Mouse (Mus musculus): ENCODE measurements around the gene Ust. TPM values are rescaled to one million over a fixed set of nuclear protein-coding genes. Genes with fewer than 3 reads are reported as not detected.

The Ust gene
- total RNA-seq, 2 experiments from 2014 or later, result 7.8 to 9.0 TPM

DNA sequence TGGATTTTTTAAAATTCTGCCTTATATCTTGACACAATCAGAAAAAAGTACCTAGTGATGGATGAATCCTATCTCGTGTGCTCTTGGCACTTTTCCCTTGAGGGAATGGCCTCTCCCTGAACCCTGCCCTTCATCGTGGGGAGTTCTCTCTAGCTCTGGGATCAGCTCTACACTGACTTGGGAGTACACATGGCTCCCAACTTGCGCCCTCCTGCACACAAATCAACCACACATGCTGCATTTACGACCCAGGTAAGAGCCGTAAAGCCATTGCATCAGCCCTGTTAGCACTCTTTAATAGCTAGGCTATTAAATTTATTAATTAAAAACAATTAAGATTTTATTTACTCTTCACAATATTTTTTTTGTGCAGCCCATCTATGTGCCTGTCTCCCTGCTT is 74.6 kb downstream of the Ust start:
- DNase-seq (ENCODE audit: low spot score in 2 of 2), result no peak

- DNase-seq (ENCODE audit: low spot score in 2 of 2), result no peak
These were observed 86.8 kb downstream of the Ust start for GRCm38 (mm10) chr10:8431857-8432256.

DNA sequence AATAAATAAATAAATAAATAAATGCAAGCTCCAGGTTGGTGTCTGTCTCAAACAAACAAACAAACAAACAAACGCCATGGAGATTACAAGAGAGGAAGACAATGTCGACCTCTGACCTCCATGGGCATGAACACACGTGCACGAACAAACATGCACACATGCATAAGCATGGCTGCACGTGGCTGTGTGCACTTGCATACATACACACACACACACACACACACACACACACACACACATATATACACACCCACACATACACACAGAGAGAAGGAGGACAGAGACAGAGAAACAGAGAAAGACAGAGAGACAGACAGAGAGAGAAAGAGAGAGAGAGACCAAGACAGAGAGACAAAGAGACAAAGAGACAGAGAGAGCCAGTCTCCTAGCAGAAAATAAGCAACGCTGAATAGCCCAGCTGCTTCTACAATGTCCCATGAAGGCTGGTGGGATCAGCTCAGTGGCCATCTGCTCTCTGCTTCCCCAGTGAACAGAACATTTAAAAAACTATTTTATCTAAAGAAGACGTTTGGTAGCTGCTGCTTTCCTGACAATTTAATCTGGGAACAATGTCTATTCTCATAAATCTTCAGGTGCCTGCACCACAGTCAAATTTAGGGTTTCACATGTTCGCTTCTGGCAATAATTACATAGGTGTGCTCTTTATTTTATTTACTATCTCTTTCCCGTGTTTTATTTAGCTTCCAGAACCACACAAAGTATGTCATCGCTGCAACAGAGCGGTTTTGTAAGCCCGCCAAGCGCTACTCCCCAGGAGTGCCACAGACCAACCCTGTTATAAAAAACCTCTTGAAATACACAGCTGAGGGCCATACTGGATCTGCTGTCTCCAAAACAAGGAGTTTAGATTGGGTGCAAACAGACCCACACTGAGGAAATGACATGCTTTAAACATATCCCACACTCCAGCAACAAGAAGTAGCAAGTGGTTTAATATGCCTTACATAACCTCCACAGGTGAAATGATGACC is 89.5 kb downstream of the Ust start:
- no peak for DNase-seq (ENCODE audit: low spot score in 2 of 2)

DNA sequence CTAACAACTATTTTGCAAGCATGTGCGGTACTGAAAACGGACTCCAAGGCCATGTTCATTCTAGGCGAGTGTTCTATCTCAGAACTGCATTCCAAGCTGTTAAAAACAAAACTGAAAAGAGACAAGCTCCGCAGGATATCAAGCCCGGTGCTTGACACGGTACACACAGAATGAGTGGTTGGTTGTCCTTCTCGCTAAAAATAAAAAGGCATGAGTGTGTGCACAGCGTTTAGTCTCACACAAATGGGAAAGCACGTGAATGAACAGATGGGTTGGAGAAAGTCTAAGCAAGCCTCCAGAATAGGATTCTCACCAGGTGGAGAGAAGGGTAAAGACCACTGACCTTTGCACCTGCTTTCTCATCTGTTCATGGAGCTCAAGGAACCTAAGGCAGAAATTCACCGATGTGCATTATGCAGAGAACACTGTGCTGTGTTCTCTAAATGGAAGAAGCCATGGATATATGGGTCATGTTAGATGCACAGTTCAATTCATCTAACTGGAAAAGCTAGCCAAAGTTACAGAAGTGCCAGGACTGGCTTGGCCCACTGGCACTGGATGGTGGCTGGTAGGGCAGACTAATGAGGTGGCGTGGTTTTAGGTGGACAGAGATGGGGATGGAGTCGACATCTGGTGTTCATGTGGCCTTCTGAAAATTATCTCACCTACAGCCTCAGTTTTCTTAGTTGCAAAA is 90.8 kb downstream of the Ust start:
- no peak for DNase-seq (ENCODE audit: low spot score in 2 of 2)

GRCm38 (mm10) chr10:8419496-8420009 is 99.1 kb downstream of the Ust start:
- no peak for DNase-seq (ENCODE audit: low spot score in 2 of 2)

GRCm38 (mm10) chr10:8415474-8415873 is 103.2 kb downstream of the Ust start:
- DNase-seq (ENCODE audit: low spot score in 2 of 2), result no peak

GRCm38 (mm10) chr10:8415036-8415435 is 103.6 kb downstream of the Ust start:
- DNase-seq (ENCODE audit: low spot score in 2 of 2), result no peak

DNA sequence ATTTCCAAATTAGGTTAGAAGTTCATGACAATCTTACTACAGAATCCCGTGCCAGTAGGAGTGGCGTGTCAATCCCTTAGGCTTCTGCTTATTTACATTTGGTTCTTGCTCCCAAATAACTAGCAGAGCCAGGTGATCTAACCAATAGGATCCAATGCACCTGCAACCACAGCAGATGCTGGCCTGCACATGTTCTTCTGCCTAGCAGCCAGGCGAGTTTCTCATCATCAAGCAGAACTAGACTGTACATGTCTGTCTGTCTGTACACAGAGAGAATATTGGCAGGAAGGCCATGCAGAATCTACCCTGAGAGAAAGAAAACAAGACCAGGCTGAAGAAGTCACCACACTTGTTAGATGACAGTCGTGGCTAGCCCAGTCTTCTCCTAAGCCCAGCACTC is 113.5 kb downstream of the Ust start:
- no peak for DNase-seq (ENCODE audit: low spot score in 2 of 2)

DNA sequence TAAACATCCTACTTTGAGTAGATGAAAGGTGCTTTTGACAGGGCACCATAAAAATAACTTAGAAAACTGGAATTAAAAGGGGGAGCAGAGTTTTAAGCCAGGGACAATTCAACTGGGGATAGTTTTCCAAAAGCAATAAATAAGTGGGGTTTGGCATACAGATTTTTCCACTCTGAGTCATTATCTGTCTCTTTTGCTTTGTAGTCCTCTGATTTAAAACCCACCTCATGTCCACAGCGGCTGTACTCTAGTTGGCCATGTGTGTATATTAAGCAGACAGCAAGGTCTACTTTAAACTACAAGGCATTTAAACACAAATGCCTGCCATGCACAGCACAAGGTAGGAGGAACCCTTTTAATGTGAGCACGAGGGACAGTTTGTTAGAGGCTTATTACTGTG is 126.4 kb downstream of the Ust start:
- no peak for DNase-seq (ENCODE audit: low spot score in 2 of 2)

- no peak for DNase-seq (ENCODE audit: low spot score in 2 of 2)
These were observed 127.3 kb downstream of the Ust start for GRCm38 (mm10) chr10:8391264-8391748.

- DNase-seq (ENCODE audit: low spot score in 2 of 2), result no peak
These were observed 130.4 kb downstream of the Ust start for GRCm38 (mm10) chr10:8388239-8388638.

GRCm38 (mm10) chr10:8369894-8370500 is 148.6 kb downstream of the Ust start:
- no peak for DNase-seq (ENCODE audit: low spot score in 2 of 2)

DNA sequence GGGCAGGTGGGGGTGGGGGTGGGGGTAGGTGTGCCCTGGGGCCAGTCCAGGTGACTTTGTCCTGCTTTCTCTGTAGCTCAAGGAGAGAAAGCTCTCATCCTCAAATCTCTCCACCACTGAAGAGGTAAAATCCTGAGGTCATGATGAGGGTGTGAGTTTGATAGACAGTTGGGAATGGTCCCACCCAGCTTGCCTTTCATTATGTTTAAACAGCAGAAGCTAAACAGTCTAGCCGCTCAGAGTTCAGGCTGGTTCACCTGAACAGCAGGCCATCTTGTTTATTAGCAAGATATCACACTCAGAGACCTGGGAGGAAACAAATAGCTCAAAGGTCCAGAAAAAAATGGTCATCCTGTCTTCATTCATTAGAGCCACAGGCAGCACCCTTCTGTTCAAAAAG is 152.8 kb downstream of the Ust start:
- DNase-seq (ENCODE audit: low spot score in 2 of 2), result no peak

DNA sequence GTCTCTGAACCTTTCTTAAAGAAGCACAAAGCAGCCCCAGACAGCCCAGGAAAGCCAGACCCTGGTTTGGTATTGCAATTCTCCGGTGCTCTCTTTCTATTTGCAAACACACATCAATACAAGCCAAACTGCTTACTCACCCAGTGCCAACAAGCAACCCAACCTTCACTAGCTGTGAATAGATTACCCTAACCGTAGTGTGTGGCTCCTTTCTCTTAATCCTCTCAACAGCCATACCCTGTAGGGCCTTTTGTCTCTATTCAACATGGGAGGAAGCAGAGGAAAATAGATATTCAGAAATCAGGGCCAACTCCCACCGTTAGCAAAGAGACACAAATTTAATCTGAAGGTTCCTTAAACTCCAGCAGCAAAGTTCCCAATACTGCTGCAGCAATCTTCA is 154.4 kb downstream of the Ust start:
- no peak for DNase-seq (ENCODE audit: low spot score in 2 of 2)

GRCm38 (mm10) chr10:8363281-8363680 is 155.3 kb downstream of the Ust start:
- no peak for DNase-seq (ENCODE audit: low spot score in 2 of 2)

DNA sequence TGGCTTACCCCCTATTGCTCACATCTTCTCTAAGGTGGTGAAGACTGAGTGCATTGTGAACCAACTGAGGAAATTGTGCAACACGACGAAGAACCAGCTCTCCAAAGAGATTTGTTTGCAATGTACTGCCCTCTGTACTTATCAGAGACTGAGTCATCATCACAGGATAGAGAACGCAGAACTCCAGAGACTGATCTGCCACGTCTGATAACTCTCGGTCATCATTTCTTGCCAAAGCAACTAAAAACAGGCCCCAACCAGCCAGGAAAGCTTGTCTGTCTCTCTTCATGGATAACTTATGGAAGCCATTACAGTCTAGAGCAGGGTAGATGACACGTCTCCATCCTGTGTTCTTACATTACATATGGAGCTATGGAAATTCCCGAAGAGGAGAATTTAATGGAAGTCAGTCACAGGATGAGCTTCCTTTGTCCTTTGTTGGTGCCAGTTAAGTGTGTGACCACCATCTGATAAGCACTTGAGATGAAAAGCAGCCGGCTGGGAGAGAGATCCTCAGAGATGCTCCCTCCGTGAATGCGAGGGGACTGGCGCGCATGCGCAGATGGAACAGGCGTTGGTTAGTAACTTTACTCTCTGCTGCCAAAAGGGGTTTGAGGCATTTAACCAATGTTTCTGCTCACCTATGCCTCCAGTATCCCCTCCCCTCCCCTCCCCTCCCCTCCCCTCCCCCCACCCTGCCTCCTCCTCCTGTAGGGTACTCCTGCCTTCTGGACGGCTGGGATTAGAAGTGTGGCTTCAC is 160.2 kb downstream of the Ust start:
- DNase-seq (ENCODE audit: low spot score in 2 of 2), result no peak

GRCm38 (mm10) chr10:8353534-8353933 is 165.1 kb downstream of the Ust start:
- no peak for DNase-seq (ENCODE audit: low spot score in 2 of 2)

DNA sequence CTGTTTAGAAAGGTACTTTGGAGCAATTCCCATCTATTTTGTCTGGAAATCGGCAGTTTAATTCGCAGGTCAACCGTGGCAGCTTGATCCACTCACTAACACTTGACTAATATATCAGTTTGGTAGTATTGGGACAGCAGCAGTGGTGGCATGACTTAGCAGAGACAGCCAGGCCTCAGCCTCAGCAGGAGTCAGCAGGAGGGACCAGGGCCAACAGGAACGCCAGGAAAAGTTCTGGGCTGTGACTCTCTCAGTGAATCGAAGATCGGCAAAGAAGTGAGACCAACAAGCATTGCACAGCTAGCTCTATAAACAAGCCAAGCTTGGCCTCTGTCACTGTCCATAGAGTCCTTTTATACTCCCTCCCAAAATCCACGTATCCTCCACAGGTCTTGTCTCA is 168.0 kb downstream of the Ust start:
- no peak for DNase-seq (ENCODE audit: low spot score in 2 of 2)

DNA sequence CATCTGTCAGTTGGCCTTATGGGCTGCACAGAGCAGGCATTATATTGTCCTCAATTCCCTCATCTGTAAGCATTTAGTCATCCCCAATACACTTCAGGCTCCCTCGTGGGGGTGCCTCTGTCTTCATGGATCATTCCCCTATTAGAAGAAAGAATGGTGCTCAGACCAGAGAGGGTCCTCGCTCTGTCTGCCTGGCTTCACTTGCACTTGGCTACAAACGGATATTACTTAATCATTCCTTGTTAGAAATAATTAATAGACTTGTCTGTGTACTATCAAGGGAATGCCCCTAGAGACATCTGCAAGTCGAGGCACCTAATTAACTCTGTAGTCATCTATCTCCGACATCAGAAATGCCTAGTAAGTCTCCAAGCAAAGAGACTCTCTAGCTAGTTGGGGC is 171.1 kb downstream of the Ust start:
- DNase-seq (ENCODE audit: low spot score in 2 of 2), result no peak

DNA sequence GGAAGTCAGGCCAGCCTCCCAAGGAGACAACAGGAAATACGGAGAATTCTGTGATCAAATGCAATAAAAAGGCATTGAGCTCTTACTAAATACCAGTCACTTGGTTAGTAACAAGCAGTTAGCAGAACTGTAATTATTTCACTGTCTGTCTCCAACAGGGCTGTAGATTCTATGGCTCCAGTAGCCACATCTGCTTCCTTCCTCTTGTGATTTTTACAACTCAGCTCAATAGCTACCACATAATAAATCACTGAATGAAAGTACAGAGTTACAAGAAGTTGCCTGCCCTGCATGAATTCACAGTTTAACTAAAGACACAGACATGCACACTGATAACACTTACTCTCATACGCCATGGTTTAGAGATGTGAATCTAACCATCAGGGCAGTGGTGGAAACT is 176.1 kb downstream of the Ust start:
- no peak for DNase-seq (ENCODE audit: low spot score in 2 of 2)
